Mouse (Mus musculus) megakaryocyte, embryonic 14.5 days (primary cell): ENCODE data around the gene Iqcm.

ENCODE experiments used
- FLI1 ChIP-seq: IDR thresholded peaks from 2 replicates; pipeline ENCODE4 v1.6.1; 2012; ENCODE audit warnings: low read length, inconsistent platforms, mixed read lengths
- GATA1 ChIP-seq: IDR thresholded peaks from 3 replicates; pipeline ENCODE4 v1.6.1; 2012; ENCODE audit warnings: mixed read lengths, low read length, inconsistent platforms, borderline replicate concordance

- TF ChIP-seq GATA1 = no peak
- TF ChIP-seq FLI1 = no peak
Measured at GRCm38 (mm10) chr8:75406489-75406888, 42.0 kb upstream of the Iqcm start, which contains the start of gene Gm10358.
